Mouse (Mus musculus): ENCODE results near the gene Comp.

DNA sequence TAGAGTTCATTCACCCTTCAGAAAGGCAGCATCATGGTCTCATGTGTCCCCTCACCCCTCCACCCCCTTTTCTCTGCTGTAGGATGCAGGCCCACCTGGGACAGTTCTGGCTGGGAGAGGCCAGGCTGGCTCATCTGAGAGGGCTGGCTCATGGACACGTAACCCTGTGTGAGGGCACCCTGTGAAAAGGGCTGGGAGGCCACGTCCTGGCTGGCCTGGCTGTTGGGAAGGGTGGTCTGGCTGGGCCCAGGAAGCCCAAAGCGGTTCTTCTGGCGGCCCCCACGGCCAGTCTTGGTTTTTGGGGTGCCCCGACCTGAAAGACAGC, 40.5 kb upstream of the Comp start:
- TF ChIP-seq CTCF (IDR thresholded peaks at IDR 0.05) (no peak), EP300 (IDR thresholded peaks at IDR 0.05) (no peak)

Data from lung, postnatal 0 days (tissue).